Mouse (Mus musculus) heart, embryonic 15.5 days (tissue): ENCODE results near the gene Smtnl2. TPM values are rescaled to one million over a fixed set of nuclear protein-coding genes. Genes with fewer than 3 reads are reported as not detected.

Experiments
- ATAC-seq: fragments of 200-750 bp; cut with Nextera tagmentation; replicated peaks from 2 replicates; pipeline ENCODE4 v1.8.0; 2017; ENCODE audit warnings: low read depth, moderate TSS enrichment; ENCODE audit not compliant: insufficient number of reproducible peaks, insufficient read depth, low FRiP score
- H3K27ac ChIP-seq: fragments of 300-500 bp; sonication (generic); 2 replicates; pipeline ENCODE4 v1.5.1; 2015; ENCODE audit warnings: mild to moderate bottlenecking, inconsistent platforms
- H3K27me3 ChIP-seq: fragments of 300-500 bp; sonication (generic); 2 replicates; pipeline ENCODE4 v1.6.1; 2015; ENCODE audit warnings: inconsistent platforms
- H3K36me3 ChIP-seq: fragments of 300-500 bp; sonication (generic); 2 replicates; pipeline ENCODE4 v1.6.1; 2015; ENCODE audit warnings: mild to moderate bottlenecking, inconsistent platforms
- H3K4me1 ChIP-seq: fragments of 300-500 bp; sonication (generic); replicated peaks from 2 replicates; pipeline ENCODE4 v1.6.1; 2015; ENCODE audit warnings: inconsistent platforms
- H3K4me2 ChIP-seq: fragments of 300-500 bp; sonication (generic); 2 replicates; pipeline ENCODE4 v1.6.1; 2015; ENCODE audit warnings: inconsistent platforms, mild to moderate bottlenecking, moderate library complexity
- H3K4me3 ChIP-seq: fragments of 300-500 bp; sonication (generic); 2 replicates; pipeline ENCODE4 v1.5.1; 2015; ENCODE audit warnings: mild to moderate bottlenecking, inconsistent platforms
- H3K9ac ChIP-seq: fragments of 300-500 bp; sonication (generic); 2 replicates; pipeline ENCODE4 v1.6.1; 2015; ENCODE audit warnings: mild to moderate bottlenecking, inconsistent platforms
- H3K9me3 ChIP-seq: fragments of 300-500 bp; sonication (generic); replicated peaks from 2 replicates; pipeline ENCODE4 v1.6.1; 2016; ENCODE audit warnings: inconsistent platforms
- WGBS: fragments of 180-500 bp; shearing (Covaris S2); methylation state at CpG from one replicate; pipeline ENCODE4 v1.1.7; 2015; ENCODE audit warnings: mixed read lengths; 5-methylcytosine and 5-hydroxymethylcytosine counted together
- polyA plus RNA-seq: library from polyadenylated mRNA; unstranded; fragments of >200 nt; fragmentation: Nextera tagmentation; extraction: Ambion mirVana; gene quantifications from 2 replicates; pipeline ENCODE4 v1.2.1, GENCODE M21; 2015

Gene Smtnl2
- polyA plus RNA-seq, 1 experiment from 2014 or later = 114 TPM

DNA sequence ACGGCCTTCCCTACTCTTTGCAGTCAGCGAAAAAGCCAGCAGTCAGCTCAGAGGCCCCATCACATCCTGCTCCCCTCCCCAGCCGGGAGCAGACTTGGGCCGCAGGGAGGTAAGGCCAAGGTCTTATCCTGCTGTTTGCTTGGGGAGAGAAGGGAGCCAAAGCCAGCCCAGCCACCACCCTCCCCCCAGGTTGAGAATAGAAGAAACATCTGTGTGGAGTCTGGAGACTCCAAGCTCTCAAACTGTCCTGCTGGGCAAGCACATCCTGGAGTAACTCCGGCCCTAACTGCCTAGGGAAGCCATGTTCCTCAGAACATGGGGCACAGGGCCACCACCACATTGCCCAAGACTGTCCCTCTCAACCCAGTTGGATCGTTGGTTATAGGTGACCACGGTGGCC is 14.9 kb downstream of the Smtnl2 start:
- no peaks in the 10 kb centered on the region for H3K27me3 ChIP-seq
- H3K36me3 ChIP-seq = peaks cover 42% of the 10 kb centered on the region
- H3K4me3 ChIP-seq = no peak overlapping the region
- H3K9me3 ChIP-seq = no peaks in the 10 kb centered on the region
- peak; percentile 61 for ATAC-seq
- WGBS = 35% methylated on average over 7 of the region's 7 CpGs
- H3K4me2 ChIP-seq = peak overlapping the region; percentile 31; the same call in 1 of the 2 replicates
- peak overlapping the region; percentile 89 for H3K27ac ChIP-seq
- no peak overlapping the region for H3K9ac ChIP-seq
- H3K4me1 ChIP-seq = peaks cover 72% of the 10 kb centered on the region

DNA sequence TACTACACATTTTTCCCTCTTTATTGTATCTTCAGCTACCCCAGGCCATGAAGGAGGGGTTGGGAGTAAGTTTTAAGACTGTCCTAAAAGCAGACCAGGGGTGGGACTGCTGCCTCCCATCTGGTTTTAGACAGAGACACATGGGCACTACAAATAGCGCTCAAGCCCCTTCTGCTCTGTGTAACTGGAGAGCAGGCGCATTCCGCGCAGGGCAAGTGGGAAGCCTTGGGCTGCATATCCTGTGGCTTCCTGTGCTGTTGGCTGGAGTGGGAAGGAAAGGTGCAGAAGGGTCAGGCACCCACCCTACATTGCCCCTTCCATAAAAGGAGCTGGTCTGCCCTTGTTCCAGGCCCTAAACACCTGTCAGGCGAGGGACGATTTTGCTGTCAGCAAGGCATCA is 15.9 kb downstream of the Smtnl2 start:
- Histone ChIP-seq H3K4me1 (peaks cover 66% of the 10 kb centered on the region), H3K9ac (no peak overlapping the region), H3K27me3 (no peaks in the 10 kb centered on the region), H3K4me3 (no peak overlapping the region), H3K36me3 (peaks cover 42% of the 10 kb centered on the region), H3K27ac (peak overlapping the region; percentile 89), H3K9me3 (no peaks in the 10 kb centered on the region), H3K4me2 (no peak overlapping the region)
- WGBS = 41% methylated on average over 6 of the region's 6 CpGs
- no peak for ATAC-seq

DNA sequence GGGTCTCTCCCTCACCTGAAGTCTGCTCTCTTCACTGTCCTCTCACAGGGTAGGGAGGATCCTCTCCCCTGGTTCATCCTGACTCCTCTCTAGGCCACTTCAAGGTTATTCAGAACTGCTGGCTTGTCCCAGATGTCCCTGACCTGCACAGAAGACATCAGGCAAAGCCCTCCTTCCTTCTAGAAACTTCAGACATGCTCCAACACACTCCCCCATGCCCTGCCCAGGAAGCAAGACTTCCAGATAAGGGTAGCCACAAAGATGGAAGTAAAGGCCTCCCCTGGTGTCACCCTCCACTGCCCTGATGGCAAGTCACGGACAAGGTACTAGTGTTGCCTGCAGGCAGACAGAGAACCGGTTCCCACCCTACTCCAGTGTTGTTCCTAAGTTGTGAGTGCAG is 16.8 kb downstream of the Smtnl2 start:
- no peaks in the 10 kb centered on the region for H3K9me3 ChIP-seq
- H3K4me1 ChIP-seq = peaks cover 60% of the 10 kb centered on the region
- H3K9ac ChIP-seq = no peak overlapping the region
- no peak for ATAC-seq
- no peak overlapping the region for H3K4me2 ChIP-seq
- WGBS = 56% methylated on average over 2 of the region's 2 CpGs
- no peaks in the 10 kb centered on the region for H3K27me3 ChIP-seq
- H3K36me3 ChIP-seq = peaks cover 42% of the 10 kb centered on the region
- H3K27ac ChIP-seq = no peak overlapping the region; the same call in 1 of the 2 replicates
- H3K4me3 ChIP-seq = no peak overlapping the region

DNA sequence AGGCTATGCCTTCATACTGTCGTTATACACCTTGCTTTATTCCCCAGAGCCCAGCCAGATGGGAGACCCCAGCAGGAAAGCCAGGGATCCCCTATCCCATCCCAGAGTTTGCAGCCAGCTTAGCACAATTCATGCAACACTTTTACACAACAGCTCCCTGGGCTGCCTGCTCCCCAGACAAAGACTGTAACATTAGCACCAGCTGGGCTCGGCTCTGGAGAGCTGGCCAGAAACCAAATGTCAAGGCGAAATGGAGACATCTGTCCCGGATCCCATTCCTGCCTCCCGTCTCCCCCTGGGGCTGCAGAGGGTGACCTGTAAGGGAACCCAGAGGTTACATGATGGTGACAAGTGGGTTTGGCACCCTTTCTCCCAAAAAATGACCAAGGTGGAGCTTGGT is 17.8 kb downstream of the Smtnl2 start:
- no peak overlapping the region for H3K9ac ChIP-seq
- peaks cover 42% of the 10 kb centered on the region for H3K36me3 ChIP-seq
- no peak overlapping the region for H3K4me2 ChIP-seq
- peak overlapping the region; percentile 55 for H3K27ac ChIP-seq
- peaks cover 54% of the 10 kb centered on the region for H3K4me1 ChIP-seq
- no peak for ATAC-seq
- no peaks in the 10 kb centered on the region for H3K27me3 ChIP-seq
- WGBS = 31% methylated on average over 5 of the region's 5 CpGs
- H3K4me3 ChIP-seq = no peak overlapping the region
- H3K9me3 ChIP-seq = no peaks in the 10 kb centered on the region

DNA sequence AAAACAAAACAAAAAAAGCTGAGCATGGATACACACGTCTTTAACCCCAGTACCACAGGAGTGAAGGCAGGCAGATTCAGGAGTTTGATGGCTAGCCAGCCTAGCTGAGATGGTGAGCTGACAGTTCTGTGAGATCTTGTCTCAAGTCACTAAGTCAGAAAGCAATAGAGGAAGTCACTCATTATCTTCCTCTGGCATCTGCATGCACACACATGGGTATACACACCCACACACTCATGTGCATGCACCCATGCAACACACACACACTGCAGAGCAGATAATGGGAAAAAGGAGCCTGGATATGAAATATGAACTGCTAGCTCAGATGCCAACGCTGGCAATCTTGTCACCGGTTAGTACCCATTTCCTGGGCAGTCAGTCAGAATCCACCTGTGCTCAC is 18.3 kb downstream of the Smtnl2 start:
- Histone ChIP-seq H3K9ac (no peak overlapping the region), H3K27me3 (no peaks in the 10 kb centered on the region), H3K4me2 (no peak overlapping the region), H3K4me3 (no peak overlapping the region), H3K4me1 (peaks cover 53% of the 10 kb centered on the region), H3K36me3 (peaks cover 46% of the 10 kb centered on the region), H3K27ac (peak overlapping the region; percentile 55), H3K9me3 (no peaks in the 10 kb centered on the region)
- ATAC-seq = no peak
- WGBS = 91% methylated on average over 3 of the region's 3 CpGs

DNA sequence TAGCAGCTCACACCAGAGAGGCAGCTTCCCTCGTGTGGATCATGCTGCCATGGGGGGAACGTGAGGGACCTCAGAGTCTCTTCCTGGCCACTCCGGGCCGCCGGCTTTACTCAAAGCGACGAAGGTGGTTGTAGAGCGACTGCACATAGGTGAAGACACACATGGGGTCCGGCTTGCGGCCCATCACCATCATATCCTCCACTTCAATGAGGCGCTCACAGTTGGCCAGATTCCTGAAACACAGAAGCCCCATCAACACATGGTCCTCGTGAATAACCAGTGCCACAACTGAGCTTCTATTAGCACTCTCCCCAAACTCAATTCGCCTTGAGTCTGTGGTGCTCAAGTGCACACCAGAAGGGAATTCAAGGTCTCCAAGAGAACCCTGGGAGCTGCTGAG is 20.3 kb downstream of the Smtnl2 start:
- ATAC-seq = no peak
- H3K27ac ChIP-seq = no peak overlapping the region

DNA sequence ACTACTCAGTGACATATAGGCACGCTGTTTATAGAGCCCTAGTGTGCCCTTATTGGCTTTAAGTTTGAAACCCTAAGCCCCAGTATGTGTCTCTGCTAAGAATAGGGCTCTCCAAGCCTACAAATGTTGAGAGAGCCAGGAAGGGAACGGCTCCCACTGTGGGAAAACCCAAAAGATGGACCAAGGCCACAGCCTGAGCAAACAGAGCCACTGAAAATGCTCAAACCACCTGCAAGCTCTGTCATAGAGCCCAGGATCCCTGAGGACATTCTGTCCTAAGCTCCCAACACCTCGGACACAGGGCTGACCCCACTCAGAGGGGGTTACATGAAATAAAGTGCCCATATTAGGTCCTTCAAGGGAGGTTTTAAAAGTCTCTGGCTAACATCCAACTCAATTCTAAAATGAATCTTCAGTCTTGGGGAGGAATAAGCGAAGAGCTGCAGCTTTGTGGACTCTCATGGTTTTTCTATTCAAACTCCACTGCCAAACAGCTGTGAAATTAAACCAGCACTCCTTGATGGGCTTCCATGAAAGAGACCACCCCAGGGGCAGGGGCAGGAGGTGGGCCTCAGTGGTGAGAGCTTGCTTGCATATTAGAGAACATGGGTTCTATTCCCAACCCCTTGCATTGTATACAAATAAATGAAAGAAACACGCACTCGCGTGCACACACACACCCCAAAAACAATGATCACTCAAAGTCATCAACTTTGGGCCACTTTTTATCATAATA is 21.9 kb downstream of the Smtnl2 start:
- H3K9ac ChIP-seq = no peak overlapping the region
- no peaks in the 10 kb centered on the region for H3K9me3 ChIP-seq
- no peak for ATAC-seq
- H3K4me3 ChIP-seq = no peak overlapping the region
- H3K27ac ChIP-seq = 0 out of 2 replicates have a peak overlapping the region, but pooled peaks have one; percentile 11
- no peak overlapping the region for H3K4me2 ChIP-seq
- WGBS = 84% methylated on average over 7 of the region's 7 CpGs
- H3K36me3 ChIP-seq = peaks cover 52% of the 10 kb centered on the region
- no peaks in the 10 kb centered on the region for H3K27me3 ChIP-seq
- H3K4me1 ChIP-seq = peaks cover 17% of the 10 kb centered on the region

More for the DNA sequence above, 20.3 kb downstream of the Smtnl2 start:
- H3K27me3 ChIP-seq = no peaks in the 10 kb centered on the region
- 87% methylated on average over 13 of the region's 13 CpGs for WGBS
- H3K9me3 ChIP-seq = no peaks in the 10 kb centered on the region
- H3K36me3 ChIP-seq = peaks cover 54% of the 10 kb centered on the region
- no peak overlapping the region for H3K4me3 ChIP-seq
- no peak overlapping the region for H3K9ac ChIP-seq
- no peak overlapping the region for H3K4me2 ChIP-seq
- H3K4me1 ChIP-seq = peaks cover 33% of the 10 kb centered on the region

DNA sequence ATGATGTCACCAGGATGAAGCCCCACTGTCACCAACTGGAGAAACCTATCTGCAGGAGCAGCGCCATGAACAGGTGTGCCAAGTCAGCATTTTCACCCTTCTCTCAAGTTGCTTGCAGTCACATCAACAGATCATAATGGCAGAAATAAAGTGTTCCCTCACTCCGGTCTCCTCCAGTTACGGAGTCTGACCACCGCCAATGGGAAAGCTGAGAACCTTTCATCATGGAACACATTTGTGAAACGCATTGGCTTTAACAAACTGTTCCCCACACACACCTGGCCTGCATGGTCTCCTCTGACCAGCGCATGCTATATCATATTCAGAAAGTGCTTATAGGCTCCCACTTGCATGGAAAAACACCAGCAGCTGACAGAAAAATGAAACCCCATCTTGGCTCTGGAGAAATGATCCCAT is 23.4 kb downstream of the Smtnl2 start:
- H3K4me2 ChIP-seq = no peak overlapping the region
- no peak overlapping the region for H3K9ac ChIP-seq
- no peaks in the 10 kb centered on the region for H3K9me3 ChIP-seq
- H3K4me1 ChIP-seq = peaks cover 2% of the 10 kb centered on the region
- no peak overlapping the region for H3K4me3 ChIP-seq
- ATAC-seq = no peak
- H3K27me3 ChIP-seq = no peaks in the 10 kb centered on the region
- no peak overlapping the region for H3K27ac ChIP-seq
- WGBS = 94% methylated on average over 6 of the region's 6 CpGs
- peaks cover 44% of the 10 kb centered on the region for H3K36me3 ChIP-seq

DNA sequence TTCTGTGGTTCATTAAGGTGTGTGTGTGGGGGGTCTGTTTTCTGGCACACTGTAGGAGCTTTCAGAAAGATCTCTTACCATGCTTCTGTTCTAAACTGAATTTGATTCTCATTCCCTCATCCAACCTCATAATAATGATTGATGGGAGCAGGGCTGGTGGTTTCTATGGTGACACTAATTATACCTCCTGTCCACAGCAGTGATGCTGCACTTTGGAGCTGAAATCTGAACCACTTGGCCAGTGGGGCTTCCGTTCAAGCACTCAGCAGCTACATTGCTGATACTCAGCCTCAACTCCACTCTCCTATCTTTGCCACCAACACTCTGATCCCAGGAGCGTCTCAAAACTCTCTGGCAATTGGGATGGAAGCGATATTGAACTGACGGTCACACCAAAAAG is 32.2 kb downstream of the Smtnl2 start:
- no peaks in the 10 kb centered on the region for H3K27me3 ChIP-seq
- no peak overlapping the region for H3K27ac ChIP-seq
- no peak overlapping the region for H3K9ac ChIP-seq
- no peak for ATAC-seq
- no peak overlapping the region for H3K4me3 ChIP-seq
- no peaks in the 10 kb centered on the region for H3K9me3 ChIP-seq
- H3K36me3 ChIP-seq = no peaks in the 10 kb centered on the region
- H3K4me2 ChIP-seq = no peak overlapping the region
- 70% methylated on average over 4 of the region's 4 CpGs for WGBS
- H3K4me1 ChIP-seq = no peaks in the 10 kb centered on the region

DNA sequence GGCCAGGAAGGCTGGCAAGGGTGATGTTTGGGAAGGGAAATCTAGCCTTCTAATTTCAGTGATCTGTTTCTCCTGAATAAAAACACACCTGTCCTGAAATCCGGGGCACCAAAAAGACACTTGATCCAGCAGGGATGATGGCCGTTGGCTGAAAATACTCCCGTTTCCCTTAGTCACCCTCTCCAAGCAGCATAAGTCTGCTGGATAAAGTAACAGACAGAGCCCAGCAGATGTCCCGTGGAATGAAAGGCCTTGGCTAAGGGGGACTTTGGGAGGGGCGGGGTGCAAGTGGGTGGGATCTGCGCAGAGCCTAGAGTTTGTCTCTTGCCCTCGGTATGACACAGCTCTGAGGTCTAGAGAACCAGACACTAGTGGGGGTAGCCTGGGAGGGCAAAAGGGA is 33.3 kb downstream of the Smtnl2 start:
- Histone ChIP-seq H3K36me3 (no peaks in the 10 kb centered on the region), H3K4me3 (no peak overlapping the region), H3K4me1 (no peaks in the 10 kb centered on the region), H3K9me3 (no peaks in the 10 kb centered on the region), H3K9ac (no peak overlapping the region), H3K27ac (no peak overlapping the region), H3K27me3 (no peaks in the 10 kb centered on the region), H3K4me2 (no peak overlapping the region)
- ATAC-seq = no peak
- 69% methylated on average over 7 of the region's 7 CpGs for WGBS

DNA sequence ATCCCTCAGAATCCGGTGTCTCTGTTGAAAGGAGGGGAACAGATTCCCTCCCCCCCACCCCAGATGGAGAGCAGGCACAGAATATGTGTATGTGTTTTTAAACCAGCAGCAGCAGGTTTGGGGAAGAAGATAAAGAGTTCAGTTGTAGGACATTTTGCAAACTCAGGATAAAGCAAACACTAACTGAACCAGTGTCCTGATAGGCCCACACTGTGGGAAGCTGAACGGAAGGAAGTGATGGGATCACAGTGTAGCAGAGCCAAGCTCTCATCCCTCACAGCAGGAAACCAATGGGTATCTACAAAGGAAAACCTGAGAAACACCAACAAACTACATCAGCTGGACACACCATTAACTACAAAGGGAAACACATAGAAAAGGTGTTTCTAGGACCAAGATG is 35.0 kb downstream of the Smtnl2 start:
- no peaks in the 10 kb centered on the region for H3K36me3 ChIP-seq
- H3K27me3 ChIP-seq = no peaks in the 10 kb centered on the region
- H3K4me2 ChIP-seq = no peak overlapping the region
- H3K4me3 ChIP-seq = no peak overlapping the region
- 64% methylated on average over 2 of the region's 2 CpGs for WGBS
- H3K4me1 ChIP-seq = no peaks in the 10 kb centered on the region
- no peak overlapping the region for H3K9ac ChIP-seq
- peak; percentile 53; the same call in 1 of the 2 replicates for ATAC-seq
- H3K27ac ChIP-seq = no peak overlapping the region
- no peaks in the 10 kb centered on the region for H3K9me3 ChIP-seq
